Mouse (Mus musculus) heart, embryonic 15.5 days (tissue): ENCODE measurements at regions not wholly inside any gene's neighbourhood (a gene's known extent, or its start where the extent isn't known, plus 50 kb on each side); places are given as distances from the start of the nearest gene placed in this dataset.

ENCODE experiments used
- ATAC-seq: fragments of 200-750 bp; cut with Nextera tagmentation; replicated peaks from 2 replicates; pipeline ENCODE4 v1.8.0; 2017; ENCODE audit warnings: low read depth, moderate TSS enrichment; ENCODE audit not compliant: insufficient number of reproducible peaks, insufficient read depth, low FRiP score
- H3K27ac ChIP-seq: fragments of 300-500 bp; sonication (generic); 2 replicates; pipeline ENCODE4 v1.5.1; 2015; ENCODE audit warnings: mild to moderate bottlenecking, inconsistent platforms
- H3K27me3 ChIP-seq: fragments of 300-500 bp; sonication (generic); 2 replicates; pipeline ENCODE4 v1.6.1; 2015; ENCODE audit warnings: inconsistent platforms
- H3K36me3 ChIP-seq: fragments of 300-500 bp; sonication (generic); 2 replicates; pipeline ENCODE4 v1.6.1; 2015; ENCODE audit warnings: mild to moderate bottlenecking, inconsistent platforms
- H3K4me1 ChIP-seq: fragments of 300-500 bp; sonication (generic); replicated peaks from 2 replicates; pipeline ENCODE4 v1.6.1; 2015; ENCODE audit warnings: inconsistent platforms
- H3K4me2 ChIP-seq: fragments of 300-500 bp; sonication (generic); 2 replicates; pipeline ENCODE4 v1.6.1; 2015; ENCODE audit warnings: inconsistent platforms, mild to moderate bottlenecking, moderate library complexity
- H3K4me3 ChIP-seq: fragments of 300-500 bp; sonication (generic); 2 replicates; pipeline ENCODE4 v1.5.1; 2015; ENCODE audit warnings: mild to moderate bottlenecking, inconsistent platforms
- H3K9ac ChIP-seq: fragments of 300-500 bp; sonication (generic); 2 replicates; pipeline ENCODE4 v1.6.1; 2015; ENCODE audit warnings: mild to moderate bottlenecking, inconsistent platforms
- H3K9me3 ChIP-seq: fragments of 300-500 bp; sonication (generic); replicated peaks from 2 replicates; pipeline ENCODE4 v1.6.1; 2016; ENCODE audit warnings: inconsistent platforms
- WGBS: fragments of 180-500 bp; shearing (Covaris S2); methylation state at CpG from one replicate; pipeline ENCODE4 v1.1.7; 2015; ENCODE audit warnings: mixed read lengths; 5-methylcytosine and 5-hydroxymethylcytosine counted together

- peaks cover 13% of the 10 kb centered on the region; the same call in 1 of the 2 replicates for H3K4me1 ChIP-seq
- no peak overlapping the region for H3K4me3 ChIP-seq
- ATAC-seq = no peak
- no peak overlapping the region for H3K9ac ChIP-seq
- H3K36me3 ChIP-seq = no peaks in the 10 kb centered on the region
- no peak overlapping the region for H3K4me2 ChIP-seq
- WGBS = 72% methylated on average over 4 of the region's 4 CpGs
- no peak overlapping the region for H3K27ac ChIP-seq
- no peaks in the 10 kb centered on the region for H3K9me3 ChIP-seq
- H3K27me3 ChIP-seq = no peaks in the 10 kb centered on the region
Observed at GRCm38 (mm10) chr15:61538169-61538755, 615.5 kb upstream of the A1bg start.

GRCm38 (mm10) chr15:61536332-61536716 lies 613.5 kb upstream of the A1bg start:
- Histone ChIP-seq H3K9me3 (no peaks in the 10 kb centered on the region), H3K4me3 (no peak overlapping the region), H3K27ac (peak overlapping the region; percentile 1; the same call in 1 of the 2 replicates), H3K36me3 (no peaks in the 10 kb centered on the region), H3K9ac (no peak overlapping the region), H3K4me1 (peaks cover 13% of the 10 kb centered on the region; the same call in 1 of the 2 replicates), H3K27me3 (no peaks in the 10 kb centered on the region), H3K4me2 (no peak overlapping the region)
- no peak for ATAC-seq
- 89% methylated on average over 2 of the region's 2 CpGs for WGBS

GRCm38 (mm10) chr15:61535644-61536331 lies 613.0 kb upstream of the A1bg start:
- WGBS = 31% methylated on average over 6 of the region's 6 CpGs
- ATAC-seq = no peak
- Histone ChIP-seq H3K4me2 (no peak overlapping the region), H3K27ac (peak overlapping the region; percentile 1; the same call in 1 of the 2 replicates), H3K36me3 (no peaks in the 10 kb centered on the region), H3K9me3 (no peaks in the 10 kb centered on the region), H3K4me3 (no peak overlapping the region), H3K27me3 (no peaks in the 10 kb centered on the region), H3K4me1 (peaks cover 13% of the 10 kb centered on the region; the same call in 1 of the 2 replicates), H3K9ac (no peak overlapping the region)

- no peak overlapping the region for H3K9ac ChIP-seq
- H3K27me3 ChIP-seq = no peaks in the 10 kb centered on the region
- H3K4me1 ChIP-seq = peaks cover 13% of the 10 kb centered on the region; the same call in 1 of the 2 replicates
- H3K4me3 ChIP-seq = no peak overlapping the region
- no peak for ATAC-seq
- 67% methylated on average over 6 of the region's 6 CpGs for WGBS
- H3K27ac ChIP-seq = no peak overlapping the region
- no peaks in the 10 kb centered on the region for H3K9me3 ChIP-seq
- H3K4me2 ChIP-seq = no peak overlapping the region
- H3K36me3 ChIP-seq = no peaks in the 10 kb centered on the region
Observed at GRCm38 (mm10) chr15:61535180-61535579, 612.4 kb upstream of the A1bg start.

- H3K9me3 ChIP-seq = no peaks in the 10 kb centered on the region
- H3K4me1 ChIP-seq = peaks cover 13% of the 10 kb centered on the region; the same call in 1 of the 2 replicates
- no peaks in the 10 kb centered on the region for H3K36me3 ChIP-seq
- no peak overlapping the region for H3K4me2 ChIP-seq
- 68% methylated on average over 7 of the region's 7 CpGs for WGBS
- no peak overlapping the region for H3K4me3 ChIP-seq
- H3K9ac ChIP-seq = no peak overlapping the region
- ATAC-seq = no peak
- H3K27me3 ChIP-seq = no peaks in the 10 kb centered on the region
- no peak overlapping the region for H3K27ac ChIP-seq
Observed at GRCm38 (mm10) chr15:61532808-61533207, 610.0 kb upstream of the A1bg start.

GRCm38 (mm10) chr15:61532040-61532439 lies 609.2 kb upstream of the A1bg start:
- no peak overlapping the region for H3K27ac ChIP-seq
- 70% methylated on average over 2 of the region's 2 CpGs for WGBS
- ATAC-seq = no peak

GRCm38 (mm10) chr15:61523036-61523435 lies 600.2 kb upstream of the A1bg start:
- Histone ChIP-seq H3K27me3 (no peaks in the 10 kb centered on the region), H3K4me2 (no peak overlapping the region), H3K9me3 (no peaks in the 10 kb centered on the region), H3K27ac (no peak overlapping the region), H3K9ac (no peak overlapping the region), H3K4me1 (0 out of 2 replicates have a peak, but pooled peaks cover 3% of the 10 kb centered on the region), H3K36me3 (no peaks in the 10 kb centered on the region), H3K4me3 (no peak overlapping the region)
- 39% methylated on average over 2 of the region's 2 CpGs for WGBS
- no peak for ATAC-seq

More at GRCm38 (mm10) chr15:61532040-61532439, 609.2 kb upstream of the A1bg start:
- peaks cover 13% of the 10 kb centered on the region; the same call in 1 of the 2 replicates for H3K4me1 ChIP-seq
- no peak overlapping the region for H3K9ac ChIP-seq
- no peaks in the 10 kb centered on the region for H3K9me3 ChIP-seq
- H3K4me2 ChIP-seq = no peak overlapping the region
- H3K27me3 ChIP-seq = no peaks in the 10 kb centered on the region
- no peaks in the 10 kb centered on the region for H3K36me3 ChIP-seq
- H3K4me3 ChIP-seq = no peak overlapping the region

GRCm38 (mm10) chr15:61517265-61517664 lies 594.5 kb upstream of the A1bg start:
- 53% methylated on average over 1 of the region's 1 CpGs for WGBS
- Histone ChIP-seq H3K27ac (no peak overlapping the region), H3K4me2 (no peak overlapping the region), H3K27me3 (no peaks in the 10 kb centered on the region), H3K9me3 (no peaks in the 10 kb centered on the region), H3K4me3 (no peak overlapping the region), H3K36me3 (no peaks in the 10 kb centered on the region), H3K9ac (no peak overlapping the region), H3K4me1 (peaks cover 5% of the 10 kb centered on the region)
- no peak for ATAC-seq

GRCm38 (mm10) chr15:61514324-61514723 lies 591.5 kb upstream of the A1bg start:
- Histone ChIP-seq H3K27me3 (no peaks in the 10 kb centered on the region), H3K4me2 (no peak overlapping the region), H3K4me3 (no peak overlapping the region), H3K4me1 (peaks cover 5% of the 10 kb centered on the region), H3K9me3 (no peaks in the 10 kb centered on the region), H3K27ac (no peak overlapping the region), H3K9ac (no peak overlapping the region), H3K36me3 (no peaks in the 10 kb centered on the region)
- no peak for ATAC-seq
- 35% methylated on average over 1 of the region's 1 CpGs for WGBS

- no peak overlapping the region for H3K4me3 ChIP-seq
- H3K27me3 ChIP-seq = no peaks in the 10 kb centered on the region
- H3K27ac ChIP-seq = no peak overlapping the region
- no peaks in the 10 kb centered on the region for H3K4me1 ChIP-seq
- no peaks in the 10 kb centered on the region for H3K36me3 ChIP-seq
- no peaks in the 10 kb centered on the region for H3K9me3 ChIP-seq
- no peak overlapping the region for H3K9ac ChIP-seq
- ATAC-seq = no peak
- WGBS = 83% methylated on average over 6 of the region's 6 CpGs
- no peak overlapping the region for H3K4me2 ChIP-seq
Observed at GRCm38 (mm10) chr15:61508806-61509205, 586.0 kb upstream of the A1bg start.

- no peak overlapping the region for H3K9ac ChIP-seq
- no peak overlapping the region for H3K27ac ChIP-seq
- ATAC-seq = no peak
- no peaks in the 10 kb centered on the region for H3K4me1 ChIP-seq
- H3K9me3 ChIP-seq = no peaks in the 10 kb centered on the region
- WGBS = 73% methylated on average over 6 of the region's 6 CpGs
- no peak overlapping the region for H3K4me2 ChIP-seq
- H3K36me3 ChIP-seq = no peaks in the 10 kb centered on the region
- H3K4me3 ChIP-seq = no peak overlapping the region
- no peaks in the 10 kb centered on the region for H3K27me3 ChIP-seq
Observed at GRCm38 (mm10) chr15:61506361-61506897, 583.6 kb upstream of the A1bg start.
